Comparison of ENCODE assay signal across 7 mouse cellular contexts in the genomic region with DNA sequence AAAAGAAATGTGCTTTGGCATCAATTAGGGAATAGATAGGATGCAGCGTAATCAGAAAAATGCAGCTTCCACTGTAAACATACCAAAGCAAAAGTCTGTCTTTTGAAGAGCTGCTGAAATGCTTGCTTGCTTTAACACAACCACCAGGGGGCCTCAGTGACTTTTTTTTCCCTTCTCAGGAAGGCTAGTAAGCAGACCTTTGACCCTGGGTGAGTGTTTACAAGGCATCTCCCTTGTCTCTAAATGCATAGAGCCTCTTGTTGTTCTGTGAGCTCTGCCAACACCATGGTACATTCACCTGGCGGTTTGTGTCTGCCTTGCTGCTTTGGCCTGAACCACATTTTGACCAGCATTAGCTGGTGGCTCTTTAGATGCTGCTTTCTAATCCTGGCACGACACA.
DNase-seq lines count a peak whose midpoint lies in the region; ATAC-seq lines count a peak whose summit lies in the region.

No protein-coding gene starts in this region.

- intact Hi-C loops in left cerebral cortex, postnatal 25 days (cut with DNase I): no loop called here
- intact Hi-C loops in left cerebral cortex, postnatal 36 days (cut with DNase I): no loop called here

- ATAC-seq in hematopoietic stem cell, adult 5-6 weeks (replicated peaks in 1 of 2; ENCODE audit: insufficient read depth in 1 of 2, low FRiP score in 2 of 2, low TSS enrichment in 1 of 2, low read depth in 1 of 2, poor library complexity in 2 of 2, severe bottlenecking in 2 of 2): peak; percentile 39 to 46; a peak in 2 of 4 replicates

- DNase-seq in left cerebral cortex, postnatal 25 days (ENCODE audit: low spot score in 2 of 2): peak; percentile 13 to 30
- DNase-seq in left cerebral cortex, postnatal 36 days (ENCODE audit: low spot score in 2 of 2): no peak
- DNase-seq in NIH3T3 (ENCODE audit: low read depth): peak; percentile 24
- DNase-seq in brain, adult 2 months (ENCODE audit: low read depth, low spot score): peak; percentile 54
- peak; percentile 38 for DNase-seq in lung, postnatal 10 days
- no peak for DNase-seq in urinary bladder, postnatal 10 days (ENCODE audit: low spot score)

Comparison
In these comparisons a context has a peak if more than half of its experiments do, and no peak if none do; other contexts are left out.
1. DNase-seq: peak in left cerebral cortex, postnatal 25 days (2 of 2), NIH3T3 (single experiment), brain, adult 2 months (single experiment) and lung, postnatal 10 days (single experiment); none in left cerebral cortex, postnatal 36 days (0 of 2) and urinary bladder, postnatal 10 days (single experiment).